Mouse (Mus musculus) right cerebral cortex, adult 2 months (tissue): ENCODE measurements around the gene Cbx6.
A peak's percentile ranks its signal among the peaks of the same experiment; 100 is the strongest.

Experiments
- DNase-seq, 2 experiments: peaks; one replicate each; pipeline ENCODE4 v3.0.0; 2021 to 2022; ENCODE audit warnings: low spot score in 2 of 2

Gene Cbx6

DNA sequence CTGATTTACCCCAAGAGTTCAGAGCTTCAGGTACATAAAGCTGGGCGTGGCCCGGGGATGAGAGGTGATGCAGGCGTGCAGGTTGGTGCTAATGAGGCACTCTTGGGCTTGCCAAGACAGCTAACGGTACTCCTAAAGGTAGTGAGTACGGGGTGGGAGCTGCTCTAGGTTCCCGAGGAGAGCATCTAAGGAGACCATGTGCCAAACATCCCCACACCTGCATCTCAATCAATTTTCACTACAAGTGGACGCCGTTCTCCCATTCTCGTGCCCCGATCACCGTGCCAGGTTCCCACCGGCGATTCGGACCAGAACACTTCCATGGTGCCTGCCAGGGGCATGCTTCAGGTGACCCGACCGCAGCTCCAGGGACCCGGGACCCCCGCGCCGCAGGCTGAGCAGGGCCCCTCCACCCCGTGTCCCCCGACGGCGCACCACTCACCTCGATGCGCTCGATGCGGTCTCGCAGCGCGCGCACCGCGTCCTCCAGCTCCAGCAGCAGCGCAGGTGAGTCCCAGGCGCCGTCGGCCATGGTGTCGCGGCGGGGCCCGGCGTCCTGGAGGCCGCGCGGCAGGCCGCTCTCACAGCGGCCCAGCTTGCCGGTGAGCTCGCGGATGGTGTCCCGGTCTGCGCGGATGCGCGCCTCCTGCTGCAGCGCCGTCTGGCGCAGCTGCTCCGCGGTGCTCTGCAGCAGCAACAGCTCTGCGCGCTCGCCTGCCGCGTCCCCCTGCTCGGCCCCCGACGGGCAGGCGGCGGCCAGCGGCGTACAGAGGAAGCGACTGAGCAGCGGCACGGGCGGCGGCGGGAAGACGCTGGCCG lies 30.7 kb downstream of the Cbx6 start:
- no peak for DNase-seq

DNA sequence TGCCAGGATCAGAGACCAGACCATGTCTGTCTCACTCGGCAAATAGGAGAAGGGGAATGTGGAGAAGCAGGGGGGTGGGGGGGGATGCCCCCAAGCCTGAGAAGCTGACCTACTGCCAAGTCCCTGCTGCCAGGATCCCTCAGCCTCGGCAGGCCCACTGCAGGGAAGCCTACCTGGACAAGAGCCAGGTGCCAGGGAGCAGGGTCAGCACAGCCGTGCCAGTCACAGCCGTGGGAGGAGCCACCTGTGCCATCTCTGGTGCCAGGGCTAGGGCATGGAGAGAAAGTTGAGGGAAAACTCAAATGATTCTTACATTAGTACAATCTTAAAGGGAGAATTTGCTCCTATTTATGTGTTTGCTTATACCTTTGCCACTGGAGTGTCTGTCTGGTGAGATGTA lies 32.2 kb downstream of the Cbx6 start:
- DNase-seq: no peak

DNA sequence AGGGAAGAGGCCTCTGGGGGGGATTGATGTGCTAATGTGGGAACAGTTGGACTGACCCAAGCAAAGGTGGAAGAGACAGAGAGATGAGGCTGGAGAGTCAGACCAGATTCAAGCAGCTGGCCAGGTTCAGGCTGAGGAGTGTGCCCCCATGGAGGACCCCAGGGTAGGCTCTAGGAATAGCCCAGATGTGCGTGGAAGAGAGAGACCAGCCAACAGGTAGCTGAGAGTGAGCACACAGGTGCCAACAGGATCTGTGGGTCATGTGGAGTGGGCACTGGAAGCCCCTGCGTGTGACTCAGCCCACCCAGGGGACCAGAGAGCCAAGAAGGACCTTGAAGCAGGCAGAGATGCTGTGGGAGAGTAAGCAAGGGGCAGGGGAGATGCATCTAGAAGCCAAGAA lies 32.8 kb downstream of the Cbx6 start:
- DNase-seq: no peak

DNA sequence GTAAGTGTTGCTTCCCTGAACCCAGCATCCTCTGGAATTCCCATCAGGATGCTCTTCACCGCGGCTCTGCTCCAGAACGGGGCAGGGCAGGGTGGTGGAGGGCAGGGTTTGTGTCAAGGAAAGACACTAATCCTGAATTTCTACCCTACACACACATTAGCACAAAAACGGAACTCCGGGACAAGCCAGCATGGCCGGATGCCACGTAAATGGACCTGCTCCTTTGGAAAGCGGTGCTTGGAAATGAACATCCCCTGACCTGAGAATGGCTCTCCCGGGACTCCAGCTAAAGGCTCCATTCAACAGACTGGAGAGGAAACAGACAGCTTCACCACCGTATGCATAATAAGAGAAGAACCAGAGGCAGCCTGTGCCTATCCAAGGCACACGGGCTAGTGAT lies 33.8 kb downstream of the Cbx6 start:
- DNase-seq: no peak

DNA sequence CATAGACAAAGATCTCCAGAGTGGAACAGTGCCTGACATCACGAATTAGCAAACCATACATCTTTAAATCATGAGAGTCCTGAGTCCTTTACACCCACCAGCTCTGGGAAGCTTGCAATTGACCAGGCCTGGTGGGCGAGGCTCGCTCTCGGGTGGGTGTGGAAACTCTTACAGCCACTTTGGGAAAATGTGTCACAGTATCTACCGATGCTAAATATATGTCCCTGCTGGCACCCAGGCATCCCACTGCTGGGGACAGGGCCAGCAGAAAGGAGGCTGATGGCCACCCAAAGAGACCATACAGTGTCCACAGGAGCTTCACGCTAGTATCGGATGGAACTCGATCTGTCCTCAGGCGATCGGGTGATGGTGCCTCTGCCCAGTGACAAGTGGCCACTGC lies 35.9 kb downstream of the Cbx6 start:
- DNase-seq: peak in 1 of 2 experiments; percentile 71

DNA sequence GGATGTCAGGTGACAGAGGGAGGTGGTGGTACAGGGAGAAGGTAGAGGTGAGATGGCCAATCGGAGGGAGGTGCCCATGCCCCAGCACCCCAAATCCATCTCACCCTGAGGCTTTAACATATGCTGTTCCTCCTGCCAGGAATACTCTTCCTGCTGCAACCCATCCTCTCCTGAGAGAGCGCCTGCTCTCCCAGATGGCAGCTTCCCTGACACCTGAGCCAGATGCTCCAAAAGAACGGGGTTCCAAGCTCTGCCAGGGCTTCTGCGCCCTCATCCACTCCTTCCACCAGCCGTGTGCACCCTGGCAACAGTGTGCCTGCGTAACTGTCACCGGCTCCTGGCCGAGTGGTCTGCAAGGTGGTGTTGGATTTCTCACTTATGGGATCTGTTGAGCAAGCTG lies 36.8 kb downstream of the Cbx6 start:
- DNase-seq: no peak

DNA sequence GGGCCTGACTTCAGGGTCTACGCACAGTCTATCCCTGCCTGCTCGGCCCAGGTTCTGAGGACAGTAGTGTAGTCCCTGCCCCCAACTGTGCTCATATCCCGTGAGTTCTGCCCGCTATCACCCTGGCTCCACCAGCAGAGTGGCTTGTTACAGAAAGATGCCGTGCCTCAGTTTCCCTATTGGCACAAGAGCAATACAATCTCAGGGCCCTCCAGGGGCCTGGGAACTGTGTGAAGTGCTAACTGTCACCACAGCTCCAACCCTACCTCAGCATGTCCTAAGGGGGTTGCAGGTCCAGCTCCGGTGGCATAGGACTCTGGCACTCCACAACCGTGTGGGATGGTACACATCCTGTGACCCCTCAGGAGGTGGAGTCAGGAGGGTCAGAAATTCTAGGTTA lies 37.4 kb downstream of the Cbx6 start:
- no peak for DNase-seq

DNA sequence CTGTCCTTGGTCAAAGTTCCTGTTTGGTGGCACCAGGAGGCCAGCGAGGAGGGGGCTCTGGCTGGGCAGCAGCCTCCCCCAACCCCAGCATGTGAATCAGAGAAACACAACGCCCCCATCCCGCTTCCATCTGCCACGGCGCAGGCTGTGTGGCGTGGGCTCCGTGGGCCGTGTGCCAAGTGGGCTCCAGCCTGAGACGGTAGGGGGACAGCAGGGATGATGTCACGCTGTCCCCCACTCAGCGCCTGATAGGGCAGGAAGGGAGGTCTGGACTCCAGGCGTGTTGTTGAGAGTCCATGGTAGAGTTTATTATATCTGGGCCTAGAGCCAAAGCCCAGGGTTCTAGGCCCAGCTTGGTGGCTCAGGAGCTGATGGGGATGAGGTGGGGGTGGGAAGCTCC lies 38.2 kb downstream of the Cbx6 start:
- peak; percentile 68 to 83 for DNase-seq

DNA sequence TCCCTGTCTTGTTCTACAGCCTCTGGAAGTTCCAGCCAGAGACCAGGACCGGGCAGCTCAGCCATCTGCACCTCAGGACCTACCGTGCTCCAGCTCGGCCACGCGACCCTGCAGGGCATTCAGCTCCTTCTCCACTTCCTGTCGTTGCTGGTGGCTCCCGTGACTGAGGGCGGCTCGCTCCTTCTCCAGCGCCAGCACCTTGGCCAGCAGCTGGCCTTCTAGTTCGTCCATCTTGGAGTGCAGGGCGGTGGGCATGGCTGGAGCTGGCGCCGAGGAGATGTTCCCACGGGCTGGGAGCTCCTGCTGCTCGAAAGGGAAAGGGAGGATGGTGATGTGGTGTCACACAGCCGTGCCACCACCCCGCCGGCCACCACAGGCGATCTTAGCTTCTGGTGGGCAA lies 40.3 kb downstream of the Cbx6 start:
- no peak for DNase-seq

DNA sequence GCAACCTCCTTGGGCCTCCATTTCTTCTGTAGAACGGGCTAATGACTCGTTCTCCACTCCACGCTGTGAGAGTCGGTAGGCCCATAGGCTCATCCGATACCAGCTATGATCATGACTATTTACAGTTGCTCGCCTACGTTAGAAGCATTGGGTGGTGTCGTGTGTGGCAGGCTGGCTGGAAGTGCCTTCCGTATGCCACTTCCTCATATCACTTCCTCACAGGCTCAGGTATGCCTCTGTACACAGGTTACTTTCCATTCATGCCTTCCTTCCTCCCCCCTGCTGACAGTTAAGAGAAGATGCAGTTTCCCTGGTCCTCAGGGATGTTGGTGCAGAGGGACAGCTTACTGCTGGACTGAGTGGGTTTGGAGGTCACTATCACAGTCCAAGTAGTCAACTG lies 41.4 kb downstream of the Cbx6 start:
- DNase-seq: no peak

DNA sequence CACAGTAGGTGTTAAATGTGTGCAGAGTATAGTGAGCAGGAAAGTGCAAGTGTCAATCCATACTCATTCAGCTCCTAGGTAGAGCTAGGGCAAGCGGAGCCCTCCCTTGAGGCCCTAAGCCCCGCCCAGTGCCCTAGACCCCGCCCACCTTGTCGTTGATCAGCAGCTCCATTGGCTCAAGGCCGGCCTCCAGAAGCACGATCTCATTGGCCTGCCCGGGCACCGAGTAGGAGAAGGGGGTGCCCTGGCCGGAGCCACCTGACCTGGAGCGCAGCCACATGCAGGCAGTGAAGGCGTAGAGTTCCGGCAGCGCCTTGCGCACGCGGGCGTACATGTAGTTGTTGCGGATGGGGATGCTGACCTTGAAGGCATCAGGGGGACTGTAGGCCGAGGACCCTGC lies 42.0 kb downstream of the Cbx6 start:
- no peak for DNase-seq

DNA sequence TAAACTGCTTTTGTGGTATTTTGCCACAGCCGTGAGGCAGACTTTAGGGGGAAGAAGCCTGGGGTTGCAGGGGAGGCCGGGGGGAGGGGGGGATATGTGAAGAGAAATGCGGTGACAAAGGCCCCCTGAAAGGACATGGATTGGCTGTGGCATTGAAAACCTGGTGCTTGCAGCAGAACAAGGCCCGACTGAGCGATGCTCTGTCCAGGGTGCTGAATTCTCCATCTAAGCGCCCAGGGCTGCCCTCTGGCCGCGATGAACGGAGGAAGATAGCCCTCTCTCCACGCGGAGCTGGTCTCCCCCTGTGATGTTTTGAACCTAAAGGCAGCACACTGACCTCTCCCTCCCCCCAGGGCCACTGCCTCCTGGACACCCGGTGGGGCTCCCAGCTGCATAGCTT lies 43.0 kb downstream of the Cbx6 start:
- DNase-seq: no peak

DNA sequence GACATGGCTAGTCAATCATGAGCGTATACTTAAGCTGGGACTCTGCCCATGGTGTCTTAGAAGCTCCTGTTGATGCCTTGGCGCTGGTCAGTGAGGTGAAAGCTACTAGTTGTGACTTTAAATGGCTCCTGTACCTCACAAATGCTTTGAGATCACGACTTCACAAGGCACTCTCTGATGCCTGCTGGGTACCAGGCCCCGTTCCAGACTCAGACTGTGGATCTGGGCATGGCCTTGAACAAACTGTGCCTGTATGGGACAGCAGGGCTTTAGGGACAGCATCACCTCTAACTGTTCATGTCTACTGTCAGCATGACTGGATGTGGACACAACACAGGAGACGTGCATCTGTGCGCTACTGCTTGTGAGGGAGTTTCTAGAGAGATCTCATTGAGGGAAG lies 43.6 kb downstream of the Cbx6 start:
- DNase-seq: no peak

DNA sequence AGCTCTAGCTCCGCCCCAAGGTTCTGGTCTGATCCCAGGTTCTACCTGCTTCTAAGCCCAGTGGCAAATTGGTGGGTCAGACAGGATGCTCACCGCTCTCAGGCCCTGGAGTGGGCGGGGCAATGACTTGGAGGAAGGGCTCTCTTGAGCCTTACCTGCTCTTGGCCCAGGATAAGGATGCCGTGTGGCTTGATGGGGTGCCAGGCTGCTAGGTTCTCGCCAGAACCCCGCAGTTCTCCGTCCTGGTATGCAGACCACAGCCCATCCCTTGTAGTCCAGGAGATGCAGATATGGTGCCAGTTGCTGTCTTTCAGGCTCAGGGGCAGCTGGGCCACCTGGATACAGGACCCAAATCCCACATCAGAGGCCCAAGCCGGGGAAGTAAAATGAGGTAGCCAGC lies 44.4 kb downstream of the Cbx6 start:
- no peak for DNase-seq

DNA sequence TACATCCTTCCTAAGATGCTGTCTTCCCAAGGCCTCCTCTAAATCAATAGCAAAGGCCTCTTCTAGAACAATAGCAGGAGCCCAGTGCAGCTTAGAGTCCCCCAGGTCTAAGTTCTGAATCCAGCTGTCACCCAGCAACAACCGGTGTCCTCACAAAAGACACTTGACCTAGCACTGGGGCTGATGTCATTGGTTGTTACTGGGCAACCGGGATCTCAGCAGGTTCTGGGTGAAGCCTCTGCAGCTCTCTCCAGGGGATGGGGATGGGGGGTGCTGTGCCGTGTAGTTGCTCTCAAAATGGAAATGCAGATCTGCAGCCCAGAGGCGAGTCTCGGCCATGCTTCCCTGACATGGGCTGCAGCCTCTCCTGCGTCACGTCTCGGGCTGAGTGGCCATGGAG lies 46.7 kb downstream of the Cbx6 start:
- no peak for DNase-seq

DNA sequence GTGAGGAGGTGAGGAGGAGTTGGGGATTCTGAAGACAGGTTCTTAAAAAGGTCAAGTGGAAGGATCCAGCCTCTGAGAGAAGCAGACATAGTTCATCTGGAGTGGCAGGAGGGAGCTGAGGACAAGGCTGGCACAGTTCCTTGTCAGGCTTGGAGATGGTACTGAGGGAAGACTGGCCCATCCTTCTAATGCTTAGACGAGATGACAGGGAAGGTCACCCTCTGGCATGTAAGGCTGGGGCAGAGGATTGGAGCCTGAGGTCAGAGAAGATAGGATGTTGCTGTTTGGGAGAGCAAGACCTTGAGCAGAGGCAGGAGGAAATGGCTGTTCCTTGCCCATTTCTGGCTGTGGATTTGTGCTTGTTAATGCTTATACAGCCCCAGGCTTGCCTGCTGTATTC lies 49.4 kb downstream of the Cbx6 start:
- no peak for DNase-seq

DNA sequence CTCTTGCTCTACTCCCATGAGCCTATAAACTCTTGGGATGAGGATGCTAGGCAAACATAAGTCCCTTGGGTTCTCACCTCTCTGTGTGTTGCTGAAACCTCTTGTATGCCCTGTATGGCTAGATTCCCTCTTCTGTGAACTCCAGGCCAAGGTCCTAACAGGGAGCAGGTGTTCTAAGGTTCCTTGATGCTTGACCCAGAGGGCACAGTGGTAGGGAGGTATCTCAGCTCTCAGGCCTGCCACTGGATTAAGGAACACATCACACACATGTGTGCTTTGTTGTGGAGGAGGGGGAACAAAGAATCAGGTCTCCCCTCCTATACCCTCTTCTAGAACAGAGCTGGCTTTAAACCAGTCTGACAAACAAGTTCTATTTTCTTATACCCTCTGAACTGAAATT lies 56.7 kb downstream of the Cbx6 start, which contains the start of gene Dnal4:
TSS of gene Dnal4 (minus strand) at position 101 of the 400 bp plus-strand sequence.
- no peak for DNase-seq

DNA sequence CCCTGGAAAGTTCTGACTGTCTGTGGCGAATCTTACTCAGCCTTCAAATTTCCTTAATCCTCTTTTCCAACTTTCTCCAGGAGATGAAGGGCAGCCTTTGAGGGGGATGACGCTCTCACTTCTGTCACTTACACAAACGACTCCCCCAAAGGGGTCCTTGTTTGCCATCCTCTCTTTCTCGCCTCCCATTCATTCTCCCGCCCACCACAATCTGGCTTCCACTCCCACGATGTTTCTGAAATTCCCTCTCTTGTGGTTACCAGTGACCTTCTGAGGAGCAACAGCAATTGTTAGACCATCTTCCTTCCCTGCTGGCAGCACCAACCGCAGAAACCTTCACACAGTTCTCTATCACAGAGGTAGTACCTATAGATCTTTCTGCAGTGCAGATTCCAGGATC lies 58.8 kb downstream of the Cbx6 start:
- peak; percentile 71 to 80 for DNase-seq

DNA sequence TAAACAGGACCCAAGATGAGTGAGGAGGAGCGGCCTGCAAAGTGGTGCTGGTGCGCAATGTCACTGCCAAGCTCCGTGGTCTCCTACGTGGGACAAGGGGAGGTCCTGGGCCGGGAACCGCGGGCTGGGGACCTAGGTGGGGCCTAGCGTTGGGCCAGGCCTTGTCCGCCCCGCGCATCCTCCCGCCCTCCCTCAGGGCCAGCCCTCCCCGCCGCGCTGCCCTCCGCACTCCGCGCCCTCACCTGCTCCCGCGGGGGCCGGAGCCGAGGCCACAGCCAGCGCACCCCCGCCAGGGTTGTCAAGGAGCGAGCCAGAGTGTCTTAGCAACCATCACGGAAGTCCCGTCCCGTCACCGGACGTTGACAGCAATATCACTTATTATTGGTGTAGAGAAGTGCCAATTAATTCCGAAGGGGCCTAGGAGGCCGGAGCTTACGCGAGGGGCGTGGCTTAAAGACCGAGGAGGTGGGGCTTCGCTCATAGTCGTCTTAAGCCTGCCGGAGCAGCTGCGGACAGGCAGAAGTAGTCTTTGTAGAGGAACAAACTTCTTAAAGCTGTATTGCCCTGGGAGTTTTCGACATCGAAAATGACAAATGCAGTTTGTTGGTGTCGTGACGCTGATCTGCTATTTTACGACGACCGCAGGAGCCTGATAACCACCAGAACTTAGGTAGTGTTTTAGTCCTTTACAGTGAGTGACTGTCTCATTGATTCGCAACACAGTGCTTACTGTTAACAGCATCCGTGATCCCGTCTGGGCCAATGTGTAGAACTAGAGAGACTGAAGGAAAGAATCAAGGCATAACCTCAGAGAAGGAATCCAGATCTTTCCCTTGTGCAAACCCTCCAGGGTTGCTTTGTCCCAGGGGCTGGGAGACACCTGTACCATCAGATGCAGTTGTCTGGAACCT lies 60.1 kb downstream of the Cbx6 start:
- DNase-seq: peak; percentile 95 to 97
